Mouse (Mus musculus): ENCODE measurements at regions not wholly inside any gene's neighbourhood (a gene's known extent, or its start where the extent isn't known, plus 50 kb on each side); places are given as distances from the start of the nearest gene placed in this dataset. TPM values are rescaled to one million over a fixed set of nuclear protein-coding genes. Genes with fewer than 3 reads are reported as not detected.

- 80% methylated on average over 1 of the region's 1 CpGs for WGBS
- Histone ChIP-seq H3K27ac (replicated peaks; ENCODE audit: low read depth, low read length) (no peak overlapping the region), H3K36me3 (replicated peaks; ENCODE audit: control insufficient read depth, insufficient read depth, low read depth, low read length) (no peaks in the 10 kb centered on the region), H3K4me3 (ENCODE audit: low read depth, low read length) (no peak overlapping the region), H3K9ac (replicated peaks; ENCODE audit: low read length) (no peak overlapping the region), H3K27me3 (ENCODE audit: control insufficient read depth, insufficient read depth, low read length) (no peaks in the 10 kb centered on the region), H3K4me2 (ENCODE audit: low read depth, low read length) (no peak overlapping the region), H3K9me3 (replicated peaks; ENCODE audit: control insufficient read depth, low read length) (no peaks in the 10 kb centered on the region), H3K4me1 (ENCODE audit: control insufficient read depth, insufficient read depth, low read length) (no peaks in the 10 kb centered on the region)
- peak; percentile 1 for DNase-seq (ENCODE audit: low spot score)
- no peak for ATAC-seq (replicated peaks; ENCODE audit: insufficient number of reproducible peaks, low FRiP score, low TSS enrichment, low read depth)
Observed at GRCm38 (mm10) chr3:4339153-4339552, 1411.5 kb upstream of the Gm8797 start.

Small RNAs in the stretch of these regions (microRNA-seq; reads per million reads assigned to microRNA genes)
- gene Gm23976 (ENCODE audit: borderline number of aligned reads): not detected

Measured in embryonic facial prominence, embryonic 11.5 days (tissue).